Mouse (Mus musculus) mammary gland, adult 2 months (tissue): ENCODE results near the gene Cfap73. TPM values are rescaled to one million over a fixed set of nuclear protein-coding genes. Genes with fewer than 3 reads are reported as not detected.

Experiments used
- polyA plus RNA-seq: library from polyadenylated mRNA; depleted of rRNA; stranded (reverse); fragments of >200 nt; gene quantifications from 2 replicates; pipeline ENCODE4 v1.2.3, GENCODE M21; 2012; ENCODE audit warnings: low replicate concordance; rRNA removed

The Cfap73 gene
- not detected in 2 replicates for polyA plus RNA-seq

GRCm38 (mm10) chr5:120634131-120634530 is at the start of gene Cfap73:
Gene Cfap73 (minus strand): TSS chr5:120634235.

GRCm38 (mm10) chr5:120648569-120649373 is 14.7 kb upstream of the Cfap73 start, which contains the start of gene Rasal1:
Gene Rasal1 (plus strand): TSS chr5:120648812.

GRCm38 (mm10) chr5:120612442-120612821 is 21.6 kb downstream of the Cfap73 start, which contains the start of the genes Rita1 and Ddx54:
Gene Rita1 (minus strand): TSS chr5:120612589.
Gene Ddx54 (plus strand): TSS chr5:120612739.

GRCm38 (mm10) chr5:120588569-120589094 is 45.4 kb downstream of the Cfap73 start, which contains the start of the genes Tpcn1 and Iqcd:
Gene Tpcn1 (minus strand): TSS chr5:120588673.
Gene Iqcd (plus strand): TSS chr5:120589016.

Other genes starting within 250 kb of the Cfap73 start
- not detected in 2 replicates for gene Lhx5, start 202.5 kb downstream of the Cfap73 start, polyA plus RNA-seq
- 6.4 and 12.1 TPM in 2 replicates for gene Sdsl, start 161.4 kb downstream of the Cfap73 start, polyA plus RNA-seq
- gene Sds, start 157.7 kb downstream of the Cfap73 start, polyA plus RNA-seq = 1.9 TPM in 1 of 2 replicates, not detected in the other
- 44.7 and 58.3 TPM in 2 replicates for gene Plbd2, start 130.6 kb downstream of the Cfap73 start, polyA plus RNA-seq
- gene Slc8b1, start 123.1 kb downstream of the Cfap73 start, polyA plus RNA-seq = 45.1 and 51.3 TPM in 2 replicates
- 96.5 and 128 TPM in 2 replicates for gene Tpcn1, start 45.6 kb downstream of the Cfap73 start, polyA plus RNA-seq
- gene Iqcd, start 45.2 kb downstream of the Cfap73 start, polyA plus RNA-seq = 0.09 and 0.10 TPM in 2 replicates
- gene Rita1, start 21.6 kb downstream of the Cfap73 start, polyA plus RNA-seq = 16.2 and 21.6 TPM in 2 replicates
- 36.0 and 68.7 TPM in 2 replicates for gene Ddx54, start 21.5 kb downstream of the Cfap73 start, polyA plus RNA-seq
- gene Rasal1, start 14.6 kb upstream of the Cfap73 start, polyA plus RNA-seq = 8.6 and 17.3 TPM in 2 replicates
- 33.2 and 71.3 TPM in 2 replicates for gene Dtx1, start 77.7 kb upstream of the Cfap73 start, polyA plus RNA-seq
- 16.2 and 35.6 TPM in 2 replicates for gene Oas2, start 115.6 kb upstream of the Cfap73 start, polyA plus RNA-seq
- 6.4 and 7.7 TPM in 2 replicates for gene Oas3, start 143.4 kb upstream of the Cfap73 start, polyA plus RNA-seq
- gene Oas1e, start 161.3 kb upstream of the Cfap73 start, polyA plus RNA-seq = not detected in 2 replicates
- gene Oas1c, start 178.3 kb upstream of the Cfap73 start, polyA plus RNA-seq = 3.6 and 5.2 TPM in 2 replicates
- gene Oas1f, start 213.1 kb upstream of the Cfap73 start, polyA plus RNA-seq = 0.20 and 1.3 TPM in 2 replicates
- not detected in 2 replicates for gene Oas1h, start 227.2 kb upstream of the Cfap73 start, polyA plus RNA-seq